In genomic region chr10:79106325-79107282, GRCm38 (mm10) we compare ENCODE assay signal across 13 mouse cellular contexts. TPM values are rescaled to one million over a fixed set of nuclear protein-coding genes. Genes with fewer than 3 reads are reported as not detected.
DNase-seq lines count a peak whose midpoint lies in the region; ATAC-seq lines count a peak whose summit lies in the region.
"Had no signal": no experiment of that assay in that cellular context is flagged by ENCODE, and none has a peak within 500 bp of the region (broad histone marks: within the 10 kb centered on the region; RNA-seq: fewer than 3 reads in every experiment).

No protein-coding gene starts in this region.

- ATAC-seq in lung, embryonic 16.5 days (ENCODE audit: low read depth), result peak; percentile 91
- ATAC-seq in activated CD4-positive, CD25-positive, alpha-beta regulatory T cell, adult 4 months, result no peak

- H3K4me1 ChIP-seq in lung, embryonic 16.5 days (replicated peaks; ENCODE audit: control insufficient read depth, insufficient read depth, low read length), result peaks cover 7% of the 10 kb centered on the region

- H3K36me3 ChIP-seq in lung, embryonic 16.5 days (ENCODE audit: control insufficient read depth, insufficient read depth, low read length), result no peaks in the 10 kb centered on the region

- H3K4me3 ChIP-seq in lung, embryonic 16.5 days (ENCODE audit: low read length), result no peak overlapping the region

- no peak overlapping the region for H3K4me2 ChIP-seq in lung, embryonic 16.5 days (ENCODE audit: low read depth, low read length)

- no peaks in the 10 kb centered on the region for H3K27me3 ChIP-seq in lung, embryonic 16.5 days (ENCODE audit: control insufficient read depth, insufficient read depth, low read depth, low read length)

- H3K9me3 ChIP-seq in lung, embryonic 16.5 days (ENCODE audit: control insufficient read depth, low read length), result no peaks in the 10 kb centered on the region

- peak; percentile 72 for DNase-seq in heart, adult 11 months
- no peak for DNase-seq in heart, postnatal 25 days (ENCODE audit: low spot score)
- no peak for DNase-seq in lung, postnatal 36 days
- DNase-seq in forelimb bud, embryonic 11.5 days (ENCODE audit: low read depth, low spot score), result peak; percentile 18
- peak; percentile 14 for DNase-seq in lung, postnatal 10 days
- DNase-seq in thymus, postnatal 36 days, result no peak
- DNase-seq: adrenal gland, adult 8-10 months; gastrocnemius, postnatal 25 days; layer of hippocampus, adult 9-11 months had no signal

- H3K9ac ChIP-seq in lung, embryonic 16.5 days (ENCODE audit: low read length), result no peak overlapping the region

- peak overlapping the region; percentile 59 for H3K27ac ChIP-seq in lung, embryonic 16.5 days (ENCODE audit: low read length)

- WGBS in lung, embryonic 16.5 days, result 27% methylated on average over 8 of the region's 8 CpGs

- intact Hi-C loops in heart, postnatal 25 days (cut with DNase I), result no loop called here

RNA-seq across cellular contexts. Expression of gene 2610008E11Rik, which starts 9.2 kb away (rescaled TPM):
- 10 to 100 TPM; 12.2 to 15.1 TPM for total RNA-seq in heart, postnatal 25 days (2021)
- 31.1 and 32.0 TPM in 2 replicates for polyA plus RNA-seq in lung, embryonic 16.5 days (2015; fragmentation: Nextera tagmentation; extraction: Ambion mirVana)
- polyA plus RNA-seq in activated CD4-positive, CD25-positive, alpha-beta regulatory T cell, adult 4 months (2017; shearing (Covaris generic)), result 10 to 100 TPM; 13.5 to 20.4 TPM

RNA-seq across cellular contexts. Expression of gene Vmn2r80, which starts 42.0 kb away (rescaled TPM):
- total RNA-seq in heart, postnatal 25 days (2021), result not detected
- polyA plus RNA-seq in lung, embryonic 16.5 days (2015; fragmentation: Nextera tagmentation; extraction: Ambion mirVana), result not detected in 2 replicates
- polyA plus RNA-seq in activated CD4-positive, CD25-positive, alpha-beta regulatory T cell, adult 4 months (2017; shearing (Covaris generic)), result not detected
- total RNA-seq: adrenal gland, adult 8-10 months; gastrocnemius, postnatal 25 days had no signal
- polyA plus RNA-seq: cortical plate, adult 2 months; small intestine, adult 2 months had no signal

Comparison
In these comparisons a context has a peak if more than half of its experiments do, and no peak if none do; other contexts are left out.
1. DNase-seq: peak in heart, adult 11 months (single experiment), forelimb bud, embryonic 11.5 days (single experiment) and lung, postnatal 10 days (single experiment); none in heart, postnatal 25 days (single experiment), lung, postnatal 36 days (single experiment) and thymus, postnatal 36 days (0 of 2).